Mouse (Mus musculus) limb, embryonic 14.5 days (tissue): ENCODE data around the gene Htra2. TPM values are rescaled to one million over a fixed set of nuclear protein-coding genes. Genes with fewer than 3 reads are reported as not detected.

ENCODE experiments used
- ATAC-seq: fragments of 200-750 bp; cut with Nextera tagmentation; 2 replicates; pipeline ENCODE4 v1.8.0; 2017; ENCODE audit warnings: low read depth, moderate number of reproducible peaks, moderate TSS enrichment; ENCODE audit not compliant: low FRiP score
- DNase-seq: peaks from one replicate; pipeline ENCODE4 v3.0.0-alpha.2; 2015; ENCODE audit warnings: low spot score
- H3K27ac ChIP-seq: fragments of 300-500 bp; sonication (generic); replicated peaks from 2 replicates; pipeline ENCODE4 v1.5.1; 2014; ENCODE audit warnings: low read depth, mild to moderate bottlenecking, low read length, moderate library complexity, mixed read lengths
- H3K27me3 ChIP-seq: fragments of 300-500 bp; sonication (generic); 2 replicates; pipeline ENCODE4 v1.6.1; 2014; ENCODE audit warnings: low read length, mixed read lengths; ENCODE audit not compliant: control insufficient read depth, insufficient read depth
- H3K36me3 ChIP-seq: fragments of 300-500 bp; sonication (generic); 2 replicates; pipeline ENCODE4 v1.6.1; 2014; ENCODE audit warnings: mild to moderate bottlenecking, low read length, moderate library complexity, mixed read lengths; ENCODE audit not compliant: control insufficient read depth, insufficient read depth
- H3K4me1 ChIP-seq: fragments of 300-500 bp; sonication (generic); 2 replicates; pipeline ENCODE4 v1.6.1; 2014; ENCODE audit warnings: antibody characterized with exemption, low read length, mixed read lengths; ENCODE audit not compliant: control insufficient read depth, insufficient read depth
- H3K4me2 ChIP-seq: fragments of 300-500 bp; sonication (generic); replicated peaks from 2 replicates; pipeline ENCODE4 v1.6.1; 2014; ENCODE audit warnings: low read depth, mild to moderate bottlenecking, low read length, moderate library complexity; ENCODE audit not compliant: severe bottlenecking
- H3K4me3 ChIP-seq: fragments of 300-500 bp; sonication (generic); replicated peaks from 2 replicates; pipeline ENCODE4 v1.5.1; 2014; ENCODE audit warnings: low read length
- H3K9ac ChIP-seq: fragments of 300-500 bp; sonication (generic); 2 replicates; pipeline ENCODE4 v1.6.1; 2014; ENCODE audit warnings: mild to moderate bottlenecking, low read depth, low read length, moderate library complexity; ENCODE audit not compliant: severe bottlenecking
- H3K9me3 ChIP-seq: fragments of 300-500 bp; sonication (generic); 2 replicates; pipeline ENCODE4 v1.6.1; 2016; ENCODE audit warnings: low read length; ENCODE audit not compliant: control insufficient read depth
- POLR2A ChIP-seq: fragments of 200-500 bp; IDR thresholded peaks from 2 replicates; pipeline ENCODE4 v1.8.0; 2012; ENCODE audit warnings: inconsistent platforms, mild to moderate bottlenecking, moderate library complexity, borderline replicate concordance; ENCODE audit not compliant: insufficient read depth, insufficient read length; ENCODE audit errors: extremely low read depth
- WGBS: fragments of 180-500 bp; shearing (Covaris S2); extraction: QIAGEN DNeasy Blood & Tissue Kit; methylation state at CpG from one replicate; pipeline ENCODE4 v1.1.7; 2014; 5-methylcytosine and 5-hydroxymethylcytosine counted together
- polyA plus RNA-seq, 2 experiments: library from polyadenylated mRNA; depleted of rRNA in 1 of 2; stranded (reverse) in 1 of 2; unstranded in 1 of 2; fragments of >200 nt; fragmentation: Nextera tagmentation in 1 of 2; extraction: Ambion mirVana in 1 of 2; gene quantifications; 2 replicates each; pipeline versions ENCODE4 v1.2.1 to v1.2.3; 2012 to 2014

Gene Htra2
- polyA plus RNA-seq, 2 experiments = 48.4 to 99.8 TPM

- Histone ChIP-seq H3K36me3 (peaks cover 3% of the 10 kb centered on the region; the same call in 1 of the 2 replicates), H3K4me3 (no peak overlapping the region), H3K4me2 (no peak overlapping the region), H3K27ac (no peak overlapping the region), H3K9me3 (no peaks in the 10 kb centered on the region), H3K9ac (no peak overlapping the region), H3K4me1 (peaks cover 24% of the 10 kb centered on the region), H3K27me3 (peaks cover 7% of the 10 kb centered on the region; the same call in 1 of the 2 replicates)
- DNase-seq = no peak
- TF ChIP-seq POLR2A = no peak
- ATAC-seq = no peak
- WGBS = 75% methylated on average over 7 of the region's 7 CpGs
These were observed 24.0 kb downstream of the Htra2 start for GRCm38 (mm10) chr6:83031111-83031510.

GRCm38 (mm10) chr6:83029777-83030176 lies 25.3 kb downstream of the Htra2 start:
- Histone ChIP-seq H3K4me1 (peaks cover 15% of the 10 kb centered on the region), H3K4me2 (no peak overlapping the region), H3K27ac (no peak overlapping the region), H3K4me3 (no peak overlapping the region), H3K9ac (no peak overlapping the region), H3K9me3 (no peaks in the 10 kb centered on the region), H3K27me3 (peaks cover 7% of the 10 kb centered on the region; the same call in 1 of the 2 replicates), H3K36me3 (peaks cover 3% of the 10 kb centered on the region; the same call in 1 of the 2 replicates)
- TF ChIP-seq POLR2A = no peak
- ATAC-seq (no peak), DNase-seq (no peak)
- 28% methylated on average over 10 of the region's 10 CpGs for WGBS

- H3K9me3 ChIP-seq = no peaks in the 10 kb centered on the region
- peaks cover 7% of the 10 kb centered on the region; the same call in 1 of the 2 replicates for H3K27me3 ChIP-seq
- H3K9ac ChIP-seq = 0 out of 2 replicates have a peak overlapping the region, but pooled peaks have one; percentile 12
- peak overlapping the region; percentile 28; the same call in 1 of the 2 replicates for H3K27ac ChIP-seq
- peaks cover 11% of the 10 kb centered on the region for H3K4me1 ChIP-seq
- no peak overlapping the region for H3K4me3 ChIP-seq
- peaks cover 3% of the 10 kb centered on the region; the same call in 1 of the 2 replicates for H3K36me3 ChIP-seq
- WGBS = 42% methylated on average over 7 of the region's 9 CpGs
- TF ChIP-seq POLR2A = no peak
- DNase-seq (peak; percentile 26), ATAC-seq (no peak)
- H3K4me2 ChIP-seq = no peak overlapping the region
These were observed 27.4 kb downstream of the Htra2 start for GRCm38 (mm10) chr6:83027706-83028105.

GRCm38 (mm10) chr6:83027293-83027692 lies 27.8 kb downstream of the Htra2 start:
- H3K4me2 ChIP-seq = no peak overlapping the region
- ATAC-seq (no peak), DNase-seq (no peak)
- peak overlapping the region; percentile 28; the same call in 1 of the 2 replicates for H3K27ac ChIP-seq
- peaks cover 7% of the 10 kb centered on the region for H3K4me1 ChIP-seq
- no peaks in the 10 kb centered on the region for H3K9me3 ChIP-seq
- H3K27me3 ChIP-seq = peaks cover 7% of the 10 kb centered on the region; the same call in 1 of the 2 replicates
- no peak overlapping the region for H3K4me3 ChIP-seq
- peaks cover 3% of the 10 kb centered on the region; the same call in 1 of the 2 replicates for H3K36me3 ChIP-seq
- H3K9ac ChIP-seq = 0 out of 2 replicates have a peak overlapping the region, but pooled peaks have one; percentile 12
- no peak for TF ChIP-seq POLR2A
- 71% methylated on average over 8 of the region's 8 CpGs for WGBS

- no peak for DNase-seq
- no peak overlapping the region for H3K27ac ChIP-seq
- no peak overlapping the region for H3K4me3 ChIP-seq
- TF ChIP-seq POLR2A = no peak
- peaks cover 6% of the 10 kb centered on the region for H3K4me1 ChIP-seq
- H3K9me3 ChIP-seq = no peaks in the 10 kb centered on the region
- no peaks in the 10 kb centered on the region for H3K27me3 ChIP-seq
- 0 out of 2 replicates have a peak, but pooled peaks cover under 1% of the 10 kb centered on the region for H3K36me3 ChIP-seq
- H3K9ac ChIP-seq = no peak overlapping the region
- ATAC-seq = no peak
- WGBS = 100% methylated on average over 4 of the region's 4 CpGs
- H3K4me2 ChIP-seq = no peak overlapping the region
These were observed 29.9 kb downstream of the Htra2 start for GRCm38 (mm10) chr6:83025221-83025620.
